Mouse (Mus musculus): ENCODE results near the gene Rab7. TPM values are rescaled to one million over a fixed set of nuclear protein-coding genes. Genes with fewer than 3 reads are reported as not detected.
"Not testable (repeated sequence)": the region's sequence is repeated elsewhere in the genome, so short reads cannot be mapped to it uniquely, and the experiment has no call there.

The Rab7 gene
- total and polyA plus RNA-seq, 2 experiments: 69.7 to 134 TPM

- H3K4me3 ChIP-seq (ENCODE audit: insufficient read depth, low read depth, low read length): no peak overlapping the region
- H3K36me3 ChIP-seq (ENCODE audit: control insufficient read depth, insufficient read depth, low read length): no peaks in the 10 kb centered on the region
- no peak overlapping the region for H3K9ac ChIP-seq (ENCODE audit: low read depth, low read length)
- TF ChIP-seq POLR2A (IDR thresholded peaks at IDR 0.05; ENCODE audit: extremely low read depth, insufficient read depth, low read length) (no peak), CTCF (IDR thresholded peaks at IDR 0.05; ENCODE audit: low read depth, low read length) (no peak)
- H3K27me3 ChIP-seq (ENCODE audit: control insufficient read depth, insufficient read depth, low read length): peaks cover 15% of the 10 kb centered on the region
- H3K79me2 ChIP-seq (ENCODE audit: control insufficient read depth, insufficient read depth, low read length): no peaks in the 10 kb centered on the region
- 82% methylated on average over 3 of the region's 3 CpGs for WGBS
- no peak for DNase-seq (ENCODE audit: extremely low read depth, low read depth, low spot score)
- H3K4me1 ChIP-seq (ENCODE audit: control insufficient read depth, insufficient read depth, low read length): peaks cover 6% of the 10 kb centered on the region; the same call in 1 of the 2 replicates
- H3K27ac ChIP-seq (replicated peaks; ENCODE audit: insufficient read depth, low read depth, low read length): no peak overlapping the region
Measured at GRCm38 (mm10) chr6:87979728-87980127, 65.3 kb downstream of the Rab7 start.

DNA sequence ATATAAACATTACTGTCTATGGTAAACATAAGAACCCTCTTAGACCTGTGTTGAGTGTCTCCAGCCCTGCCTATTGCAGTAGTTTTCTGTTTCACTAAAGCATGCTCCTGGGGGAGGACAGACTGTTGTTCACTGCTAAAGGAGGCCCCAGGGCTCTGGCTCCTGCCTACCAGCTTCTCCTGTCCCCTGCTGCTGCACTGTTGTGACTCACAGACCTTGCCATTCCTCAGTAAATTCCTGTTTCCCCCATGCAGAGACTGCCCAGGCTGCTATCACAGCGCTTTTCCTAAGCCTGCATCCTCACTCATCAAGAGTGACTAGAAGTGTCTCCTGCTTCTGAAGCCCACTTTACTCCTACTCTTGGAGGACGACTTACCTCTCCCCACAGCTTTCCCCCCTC, 75.0 kb downstream of the Rab7 start:
- WGBS: 55% methylated on average over 2 of the region's 2 CpGs
- Histone ChIP-seq H3K4me1 (ENCODE audit: control insufficient read depth, insufficient read depth, low read length) (no peaks in the 10 kb centered on the region), H3K79me2 (ENCODE audit: control insufficient read depth, insufficient read depth, low read length) (no peaks in the 10 kb centered on the region), H3K9ac (ENCODE audit: low read depth, low read length) (no peak overlapping the region), H3K36me3 (ENCODE audit: control insufficient read depth, insufficient read depth, low read length) (no peaks in the 10 kb centered on the region), H3K27me3 (ENCODE audit: control insufficient read depth, insufficient read depth, low read length) (no peaks in the 10 kb centered on the region), H3K4me3 (ENCODE audit: insufficient read depth, low read depth, low read length) (no peak overlapping the region), H3K27ac (replicated peaks; ENCODE audit: insufficient read depth, low read depth, low read length) (no peak overlapping the region)
- DNase-seq (ENCODE audit: extremely low read depth, low read depth, low spot score): no peak
- TF ChIP-seq CTCF (IDR thresholded peaks at IDR 0.05; ENCODE audit: low read depth, low read length) (no peak), POLR2A (IDR thresholded peaks at IDR 0.05; ENCODE audit: extremely low read depth, insufficient read depth, low read length) (no peak)

- not testable (repeated sequence) for DNase-seq (ENCODE audit: extremely low read depth, low read depth, low spot score); H3K79me2 ChIP-seq (ENCODE audit: control insufficient read depth, insufficient read depth, low read length); H3K4me3 ChIP-seq (ENCODE audit: insufficient read depth, low read depth, low read length); H3K27ac ChIP-seq (replicated peaks; ENCODE audit: insufficient read depth, low read depth, low read length); H3K36me3 ChIP-seq (ENCODE audit: control insufficient read depth, insufficient read depth, low read length); H3K4me1 ChIP-seq (ENCODE audit: control insufficient read depth, insufficient read depth, low read length); H3K27me3 ChIP-seq (ENCODE audit: control insufficient read depth, insufficient read depth, low read length); H3K9ac ChIP-seq (ENCODE audit: low read depth, low read length)
- 73% methylated on average over 4 of the region's 4 CpGs for WGBS
Measured at GRCm38 (mm10) chr6:87962457-87962856, 82.6 kb downstream of the Rab7 start.

Other genes with a start within 250 kb of the Rab7 start
- gene Rab43, start 233.1 kb downstream of the Rab7 start, total RNA-seq (2014; rRNA removed): 63.0 and 71.9 TPM in 2 replicates
- gene Rab43, start 233.1 kb downstream of the Rab7 start, polyA plus RNA-seq (2012; rRNA removed): 106 and 139 TPM in 2 replicates
- gene Gm45140, start 209.5 kb downstream of the Rab7 start, total RNA-seq (2014; rRNA removed): 1.0 and 1.1 TPM in 2 replicates
- 0.51 and 0.98 TPM in 2 replicates for gene Gm45140, start 209.5 kb downstream of the Rab7 start, polyA plus RNA-seq (2012; rRNA removed)
- gene Isy1, start 206.5 kb downstream of the Rab7 start, total RNA-seq (2014; rRNA removed): 18.6 and 22.8 TPM in 2 replicates
- gene Isy1, start 206.5 kb downstream of the Rab7 start, polyA plus RNA-seq (2012; rRNA removed): 5.6 and 6.8 TPM in 2 replicates
- gene Cnbp, start 194.2 kb downstream of the Rab7 start, total RNA-seq (2014; rRNA removed): 271 and 286 TPM in 2 replicates
- 165 and 177 TPM in 2 replicates for gene Cnbp, start 194.2 kb downstream of the Rab7 start, polyA plus RNA-seq (2012; rRNA removed)
- 41.1 and 57.2 TPM in 2 replicates for gene Copg1, start 157.5 kb downstream of the Rab7 start, total RNA-seq (2014; rRNA removed)
- gene Copg1, start 157.5 kb downstream of the Rab7 start, polyA plus RNA-seq (2012; rRNA removed): 19.5 and 21.5 TPM in 2 replicates
- 6.5 and 7.9 TPM in 2 replicates for gene Hmces, start 131.3 kb downstream of the Rab7 start, total RNA-seq (2014; rRNA removed)
- 6.3 and 9.6 TPM in 2 replicates for gene Hmces, start 131.3 kb downstream of the Rab7 start, polyA plus RNA-seq (2012; rRNA removed)
- gene H1fx, start 63.6 kb downstream of the Rab7 start, total RNA-seq (2014; rRNA removed): 0.13 TPM in 1 of 2 replicates, not detected in the other
- gene H1fx, start 63.6 kb downstream of the Rab7 start, polyA plus RNA-seq (2012; rRNA removed): 0.11 and 0.52 TPM in 2 replicates
- 124 and 153 TPM in 2 replicates for gene Rpn1, start 39.2 kb upstream of the Rab7 start, total RNA-seq (2014; rRNA removed)
- gene Rpn1, start 39.2 kb upstream of the Rab7 start, polyA plus RNA-seq (2012; rRNA removed): 121 and 149 TPM in 2 replicates
- gene Gata2, start 148.6 kb upstream of the Rab7 start, total RNA-seq (2014; rRNA removed): 0.09 and 0.27 TPM in 2 replicates
- gene Gata2, start 148.6 kb upstream of the Rab7 start, polyA plus RNA-seq (2012; rRNA removed): 1.3 and 1.7 TPM in 2 replicates
- not detected in 2 replicates for gene Dnajb8, start 177.0 kb upstream of the Rab7 start, total RNA-seq (2014; rRNA removed)
- not detected in 2 replicates for gene Dnajb8, start 177.0 kb upstream of the Rab7 start, polyA plus RNA-seq (2012; rRNA removed)